Comparison of ENCODE assay signal across 26 mouse cellular contexts in the genomic region with DNA sequence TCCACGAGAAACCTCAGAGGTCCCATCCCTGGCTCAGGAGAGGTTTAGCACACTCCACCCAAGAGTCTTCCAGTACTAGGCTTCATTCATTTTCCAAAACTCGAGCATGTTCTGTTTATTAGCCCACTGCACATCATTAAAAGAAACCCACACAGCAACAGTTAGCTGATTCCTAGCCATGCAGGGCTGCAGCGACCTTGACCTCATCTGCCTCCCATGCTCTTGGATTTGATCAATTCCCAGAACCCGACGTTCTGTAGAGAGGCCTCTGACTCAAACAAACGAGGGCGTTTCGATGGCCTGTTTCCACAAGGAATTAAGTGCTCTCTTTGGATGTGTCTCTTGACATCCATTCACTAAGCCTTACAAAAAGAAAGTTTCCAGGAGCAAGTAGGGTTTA.
DNase-seq lines count a peak whose midpoint lies in the region; ATAC-seq and TF ChIP-seq lines count a peak whose summit lies in the region.
"Had no signal": no experiment of that assay in that cellular context is flagged by ENCODE, and none has a peak within 500 bp of the region (broad histone marks: within the 10 kb centered on the region; RNA-seq: fewer than 3 reads in every experiment).

No protein-coding gene starts in this region.

- H3K27ac ChIP-seq in gastrocnemius, adult 2 months, result peak overlapping the region; percentile 66
- no peak overlapping the region for H3K27ac ChIP-seq in forebrain, embryonic 16.5 days (ENCODE audit: low read length)
- H3K27ac ChIP-seq: embryonic facial prominence, embryonic 13.5 days; heart, embryonic 10.5 days; hindbrain, postnatal 0 days; layer of hippocampus, adult 2 months; limb, embryonic 12.5 days; liver, embryonic 12.5 days; midbrain, embryonic 10.5 days had no signal

- H3K9me3 ChIP-seq in forebrain, embryonic 16.5 days (ENCODE audit: control insufficient read depth, low read length), result no peaks in the 10 kb centered on the region
- H3K9me3 ChIP-seq: embryonic facial prominence, embryonic 13.5 days; heart, embryonic 10.5 days; limb, embryonic 12.5 days; liver, embryonic 12.5 days; midbrain, embryonic 10.5 days had no signal

- H3K27me3 ChIP-seq in forebrain, embryonic 16.5 days (replicated peaks; ENCODE audit: control insufficient read depth, insufficient read depth, low read length), result no peaks in the 10 kb centered on the region
- H3K27me3 ChIP-seq: embryonic facial prominence, embryonic 13.5 days; liver, embryonic 12.5 days had no signal

- no peak for TF ChIP-seq CTCF in gastrocnemius, adult 2 months (IDR thresholded peaks at IDR 0.05)

- no peaks in the 10 kb centered on the region for H3K36me3 ChIP-seq in forebrain, embryonic 16.5 days (ENCODE audit: control insufficient read depth, insufficient read depth)
- H3K36me3 ChIP-seq: embryonic facial prominence, embryonic 13.5 days; G1E; heart, embryonic 10.5 days; limb, embryonic 12.5 days; liver, embryonic 12.5 days; midbrain, embryonic 10.5 days had no signal

- DNase-seq in adrenal gland, postnatal 25 days, result peak; percentile 15
- no peak for DNase-seq in adrenal gland, postnatal 4 days (ENCODE audit: low spot score in 2 of 2)
- peak; percentile 29 for DNase-seq in ZHBTc4 (ENCODE audit: low read depth, low spot score)
- DNase-seq in gastrocnemius, adult 2 months, result peak; percentile 59
- DNase-seq in urinary bladder, postnatal 25 days (ENCODE audit: low spot score), result peak; percentile 16
- no peak for DNase-seq in left cerebral cortex, postnatal 36 days (ENCODE audit: low spot score in 2 of 2)
- DNase-seq: cerebellum, adult 2 months; cerebellum, postnatal 25 days; embryo, embryonic 11 days; kidney, postnatal 25 days; lung, postnatal 10 days; right cerebral cortex, postnatal 4 days had no signal

- no peak overlapping the region for H3K4me2 ChIP-seq in forebrain, embryonic 16.5 days (ENCODE audit: low read length)
- H3K4me2 ChIP-seq: embryonic facial prominence, embryonic 13.5 days; limb, embryonic 12.5 days; liver, embryonic 12.5 days had no signal

- no peak overlapping the region for H3K9ac ChIP-seq in forebrain, embryonic 16.5 days (replicated peaks; ENCODE audit: low read depth, low read length)
- H3K9ac ChIP-seq: embryonic facial prominence, embryonic 13.5 days; limb, embryonic 12.5 days; liver, embryonic 12.5 days had no signal

- intact Hi-C loops in gastrocnemius, adult 2 months (cut with DNase I), result no loop called here
- intact Hi-C loops in left cerebral cortex, postnatal 36 days (cut with DNase I), result no loop called here

- no peak for ATAC-seq in forebrain, embryonic 16.5 days
- ATAC-seq: forebrain, embryonic 14.5 days; hindbrain, postnatal 0 days; intestine, postnatal 0 days; liver, embryonic 12.5 days; midbrain, embryonic 16.5 days; Patski had no signal

- 59% methylated on average over 8 of the region's 8 CpGs for WGBS in forebrain, embryonic 16.5 days

- no peak overlapping the region for H3K4me3 ChIP-seq in gastrocnemius, adult 2 months
- no peak overlapping the region for H3K4me3 ChIP-seq in forebrain, embryonic 16.5 days (replicated peaks; ENCODE audit: low read length)
- H3K4me3 ChIP-seq: embryonic facial prominence, embryonic 13.5 days; erythroblast, embryonic 14.5 days; heart, embryonic 10.5 days; layer of hippocampus, adult 2 months; limb, embryonic 12.5 days; liver, embryonic 12.5 days; midbrain, embryonic 10.5 days had no signal

- H3K4me1 ChIP-seq in forebrain, embryonic 16.5 days (replicated peaks; ENCODE audit: control insufficient read depth, insufficient read depth, low read length), result no peaks in the 10 kb centered on the region
- H3K4me1 ChIP-seq: liver, embryonic 12.5 days had no signal

Comparison
In these comparisons a context has a peak if more than half of its experiments do, and no peak if none do; other contexts are left out.
1. DNase-seq: peak in adrenal gland, postnatal 25 days (single experiment), ZHBTc4 (single experiment), gastrocnemius, adult 2 months (single experiment) and urinary bladder, postnatal 25 days (single experiment); none in adrenal gland, postnatal 4 days (0 of 2) and left cerebral cortex, postnatal 36 days (0 of 2).